Mouse (Mus musculus) hindbrain, embryonic 13.5 days (tissue): ENCODE data around the gene Adam17. TPM values are rescaled to one million over a fixed set of nuclear protein-coding genes. Genes with fewer than 3 reads are reported as not detected.
A peak's percentile ranks its signal among the peaks of the same experiment; 100 is the strongest.

Experiments
- ATAC-seq: fragments of 200-750 bp; cut with Nextera tagmentation; 2 replicates; pipeline ENCODE4 v1.8.0; 2017; ENCODE audit warnings: moderate TSS enrichment; ENCODE audit not compliant: low FRiP score
- H3K27ac ChIP-seq: fragments of 300-500 bp; sonication (generic); 2 replicates; pipeline ENCODE4 v1.5.1; 2015; ENCODE audit warnings: inconsistent platforms, mild to moderate bottlenecking, moderate library complexity
- H3K27me3 ChIP-seq: fragments of 300-500 bp; sonication (generic); 2 replicates; pipeline ENCODE4 v1.6.1; 2015; ENCODE audit warnings: mild to moderate bottlenecking, inconsistent platforms
- H3K36me3 ChIP-seq: fragments of 300-500 bp; sonication (generic); 2 replicates; pipeline ENCODE4 v1.6.1; 2015; ENCODE audit warnings: mild to moderate bottlenecking, inconsistent platforms
- H3K4me1 ChIP-seq: fragments of 300-500 bp; sonication (generic); replicated peaks from 2 replicates; pipeline ENCODE4 v1.6.1; 2015; ENCODE audit warnings: inconsistent platforms
- H3K4me2 ChIP-seq: fragments of 300-500 bp; sonication (generic); 2 replicates; pipeline ENCODE4 v1.6.1; 2015; ENCODE audit warnings: inconsistent platforms, mild to moderate bottlenecking, moderate library complexity
- H3K4me3 ChIP-seq: fragments of 300-500 bp; sonication (generic); 2 replicates; pipeline ENCODE4 v1.5.1; 2015; ENCODE audit warnings: mild to moderate bottlenecking, inconsistent platforms
- H3K9ac ChIP-seq: fragments of 300-500 bp; sonication (generic); 2 replicates; pipeline ENCODE4 v1.6.1; 2015; ENCODE audit warnings: mild to moderate bottlenecking, inconsistent platforms
- H3K9me3 ChIP-seq: fragments of 300-500 bp; sonication (generic); 2 replicates; pipeline ENCODE4 v1.6.1; 2016; ENCODE audit warnings: inconsistent platforms
- WGBS: fragments of 180-500 bp; shearing (Covaris S2); methylation state at CpG from one replicate; pipeline ENCODE4 v1.1.7; 2015; 5-methylcytosine and 5-hydroxymethylcytosine counted together
- polyA plus RNA-seq: library from polyadenylated mRNA; unstranded; fragments of >200 nt; fragmentation: Nextera tagmentation; extraction: Ambion mirVana; gene quantifications from 2 replicates; pipeline ENCODE4 v1.2.1, GENCODE M21; 2015

Adam17 gene
- polyA plus RNA-seq, 1 experiment from 2014 or later: 22.8 TPM

DNA sequence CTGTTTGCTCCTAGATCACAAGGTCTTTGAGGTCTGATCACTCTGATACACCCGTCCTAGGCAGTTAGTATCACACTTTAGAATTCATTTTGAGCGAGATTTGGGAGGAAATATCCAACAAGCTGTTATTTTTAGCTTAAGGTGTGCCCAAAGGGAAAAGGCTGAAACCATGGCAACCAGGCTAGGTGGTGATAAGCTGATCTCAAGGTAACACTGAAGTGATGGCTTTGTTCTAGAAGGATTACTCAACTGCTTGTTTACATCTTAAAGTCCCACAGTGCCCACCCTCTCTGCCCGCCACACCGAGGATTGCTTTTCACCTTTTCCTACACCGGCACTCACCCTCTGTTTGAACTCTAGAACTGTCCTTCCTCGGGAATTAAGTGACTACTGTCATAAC is 83.8 kb downstream of the Adam17 start:
- no peaks in the 10 kb centered on the region for H3K9me3 ChIP-seq
- ATAC-seq: no peak
- H3K27ac ChIP-seq: no peak overlapping the region
- no peak overlapping the region for H3K4me3 ChIP-seq
- H3K27me3 ChIP-seq: no peaks in the 10 kb centered on the region
- H3K36me3 ChIP-seq: peaks cover 47% of the 10 kb centered on the region
- H3K4me1 ChIP-seq: peaks cover 35% of the 10 kb centered on the region
- 88% methylated on average over 6 of the region's 6 CpGs for WGBS
- H3K4me2 ChIP-seq: no peak overlapping the region
- no peak overlapping the region for H3K9ac ChIP-seq

DNA sequence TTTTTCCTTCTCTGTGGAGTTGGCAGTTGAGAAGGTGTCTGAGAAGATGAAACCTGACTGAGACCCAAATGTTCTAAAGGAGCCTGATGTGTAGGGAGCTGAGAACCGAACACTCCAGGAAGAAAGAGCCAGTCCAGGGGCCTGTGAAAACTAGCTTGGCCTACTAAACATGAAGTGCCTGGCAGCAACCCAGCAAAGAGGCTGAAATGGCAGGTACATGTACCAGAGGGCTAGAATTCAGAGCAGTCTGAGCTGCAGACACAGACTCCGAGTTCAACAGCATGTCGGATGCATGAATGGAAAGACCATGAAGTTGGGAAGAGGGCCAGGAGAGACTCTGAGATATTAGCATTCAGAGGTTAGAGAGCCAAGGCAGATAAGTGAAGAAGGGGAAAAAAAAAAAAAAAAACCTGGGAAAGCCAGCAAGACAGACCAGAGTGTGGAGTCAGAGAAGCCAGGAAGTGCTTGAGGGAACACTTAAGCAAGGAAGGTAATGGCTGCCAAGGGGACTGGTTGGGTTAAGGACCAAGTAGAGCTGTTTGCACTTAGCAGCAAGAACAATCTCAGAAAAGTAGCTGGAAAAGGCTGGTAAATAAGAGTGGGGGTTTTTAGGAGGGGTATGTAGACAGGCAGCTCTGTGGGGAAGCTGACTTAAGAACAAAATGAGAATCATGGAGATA is 84.6 kb downstream of the Adam17 start:
- 94% methylated on average over 3 of the region's 3 CpGs for WGBS
- Histone ChIP-seq H3K4me3 (no peak overlapping the region), H3K27ac (no peak overlapping the region), H3K4me1 (peaks cover 35% of the 10 kb centered on the region), H3K36me3 (peaks cover 39% of the 10 kb centered on the region), H3K9ac (no peak overlapping the region), H3K4me2 (no peak overlapping the region), H3K9me3 (no peaks in the 10 kb centered on the region), H3K27me3 (no peaks in the 10 kb centered on the region)
- no peak for ATAC-seq

DNA sequence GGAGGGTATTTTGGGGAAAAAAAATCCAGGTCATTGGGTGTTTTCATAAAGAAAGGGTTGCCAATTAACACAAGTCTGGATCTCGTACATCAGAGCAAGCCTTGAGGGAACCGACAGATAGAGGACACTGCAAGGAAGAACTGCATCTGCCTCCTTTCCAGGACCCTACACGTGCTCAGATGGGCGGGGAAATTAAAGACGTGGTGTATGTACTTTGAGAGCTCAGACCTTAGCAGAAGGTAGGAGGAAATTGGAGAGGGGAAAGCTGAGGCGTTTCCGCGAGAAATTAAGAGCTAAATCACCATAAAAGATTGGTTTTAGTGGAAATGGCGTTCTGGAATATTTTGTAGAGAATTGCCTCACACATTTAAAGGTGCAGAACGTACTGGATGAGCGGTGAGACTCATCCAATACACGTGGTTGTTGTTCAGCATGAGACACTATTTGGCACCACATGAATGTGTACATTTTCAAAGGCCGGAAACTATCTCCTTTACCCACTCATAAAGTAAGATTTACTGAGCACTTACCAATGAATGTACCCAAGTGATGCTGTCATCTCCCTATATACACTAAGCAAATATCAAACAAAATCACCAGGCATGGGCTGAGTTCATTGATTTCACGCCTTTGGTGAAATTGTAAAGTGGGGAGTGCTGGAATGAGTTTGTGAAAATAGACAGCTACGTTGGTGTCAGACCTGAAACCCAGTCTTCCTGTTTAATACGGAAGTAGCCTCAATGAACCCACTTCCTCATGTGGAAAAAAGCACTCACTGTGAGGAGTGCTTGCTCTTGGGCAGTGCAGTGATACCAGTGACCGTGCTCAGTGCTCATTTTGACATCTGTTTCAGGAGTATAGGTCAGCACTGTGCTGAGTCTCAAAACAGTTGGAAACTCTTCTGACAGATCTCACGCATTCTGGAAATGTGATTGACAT is 86.5 kb downstream of the Adam17 start:
- H3K9ac ChIP-seq: peak overlapping the region; percentile 90
- H3K4me2 ChIP-seq: peak overlapping the region; percentile 83
- H3K9me3 ChIP-seq: no peaks in the 10 kb centered on the region
- H3K4me3 ChIP-seq: peak overlapping the region; percentile 65
- H3K27ac ChIP-seq: peak overlapping the region; percentile 94
- H3K36me3 ChIP-seq: peaks cover 20% of the 10 kb centered on the region
- peaks cover 35% of the 10 kb centered on the region for H3K4me1 ChIP-seq
- H3K27me3 ChIP-seq: no peaks in the 10 kb centered on the region
- 36% methylated on average over 18 of the region's 18 CpGs for WGBS
- peak; percentile 55 for ATAC-seq

DNA sequence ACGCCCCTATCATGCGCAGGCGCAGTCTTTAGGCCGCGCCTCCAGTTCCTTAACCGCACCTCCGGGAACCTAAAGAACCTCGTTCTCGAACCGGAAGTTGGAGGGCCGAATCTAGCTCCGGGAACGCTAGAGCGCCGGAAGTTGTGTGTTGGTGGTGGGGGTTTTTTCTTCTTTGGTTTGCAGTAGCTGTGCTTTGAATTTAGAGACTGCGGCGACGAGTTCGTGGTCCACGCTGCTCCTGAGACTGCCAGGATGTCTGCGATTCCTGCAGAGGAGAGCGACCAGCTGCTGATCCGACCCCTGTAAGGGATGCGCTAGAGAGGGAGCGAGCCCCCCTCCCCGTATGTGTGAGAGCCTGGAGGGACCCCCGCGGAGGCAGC is 87.2 kb downstream of the Adam17 start, which contains the start of gene Itgb1bp1:
TSS of gene Itgb1bp1 (minus strand) at position 42 of the 380 bp plus-strand sequence.
- under 1% methylated on average over 28 of the region's 28 CpGs for WGBS

DNA sequence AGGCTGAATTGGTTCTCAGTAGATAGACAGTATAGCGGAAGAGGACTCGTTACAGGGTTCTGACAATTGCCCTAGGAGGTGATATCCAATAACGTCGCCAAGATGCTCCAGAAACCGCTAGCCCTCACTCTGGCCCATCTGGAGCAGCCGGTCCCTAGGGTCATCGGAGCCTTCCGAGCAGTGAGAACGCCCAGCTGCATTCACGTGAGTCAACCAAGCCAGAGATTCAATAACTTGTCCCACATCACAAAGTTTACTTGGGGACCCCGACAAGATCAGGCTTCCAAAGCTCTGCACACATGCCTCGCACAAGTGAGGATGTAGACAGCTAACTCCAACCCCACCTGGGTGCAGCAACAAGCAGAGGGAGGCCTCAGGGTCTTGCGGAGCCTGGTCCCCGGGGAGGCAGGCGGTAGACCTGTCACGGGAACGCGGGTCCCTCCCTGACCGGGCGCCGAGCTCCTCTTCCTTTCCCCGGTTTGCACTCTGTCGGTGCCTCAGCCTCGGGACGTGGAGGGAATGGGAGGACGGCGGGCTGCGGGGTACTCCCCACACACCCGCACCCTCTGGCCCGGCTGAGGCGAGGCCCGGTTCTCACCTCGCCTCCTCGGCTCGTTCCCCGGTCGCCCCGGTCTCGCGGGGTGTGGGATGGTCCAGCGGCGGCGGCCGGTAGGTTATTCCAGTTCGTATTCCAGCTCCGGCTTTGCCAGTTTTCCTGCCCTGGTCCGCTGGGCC is 87.8 kb downstream of the Adam17 start:
- WGBS: under 1% methylated on average over 42 of the region's 47 CpGs
- Histone ChIP-seq H3K27me3 (no peaks in the 10 kb centered on the region), H3K27ac (peak overlapping the region; percentile 94), H3K9me3 (no peaks in the 10 kb centered on the region), H3K4me2 (peak overlapping the region; percentile 83), H3K4me1 (peaks cover 35% of the 10 kb centered on the region), H3K9ac (peak overlapping the region; percentile 90), H3K36me3 (peaks cover 7% of the 10 kb centered on the region; the same call in 1 of the 2 replicates), H3K4me3 (peak overlapping the region; percentile 65)
- no peak for ATAC-seq

More for the DNA sequence above, 87.2 kb downstream of the Adam17 start, which contains the start of gene Itgb1bp1:
- peak within 1 kb of the TSS; percentile 90 for H3K9ac ChIP-seq
- H3K36me3 ChIP-seq: peaks cover 13% of the 10 kb centered on the region
- peak within 1 kb of the TSS; percentile 94 for H3K27ac ChIP-seq
- peak; percentile 94 for ATAC-seq
- H3K4me3 ChIP-seq: peak within 1 kb of the TSS; percentile 65
- no peaks in the 10 kb centered on the region for H3K9me3 ChIP-seq
- H3K4me1 ChIP-seq: peaks cover 35% of the 10 kb centered on the region
- H3K27me3 ChIP-seq: no peaks in the 10 kb centered on the region
- peak within 1 kb of the TSS; percentile 83 for H3K4me2 ChIP-seq

DNA sequence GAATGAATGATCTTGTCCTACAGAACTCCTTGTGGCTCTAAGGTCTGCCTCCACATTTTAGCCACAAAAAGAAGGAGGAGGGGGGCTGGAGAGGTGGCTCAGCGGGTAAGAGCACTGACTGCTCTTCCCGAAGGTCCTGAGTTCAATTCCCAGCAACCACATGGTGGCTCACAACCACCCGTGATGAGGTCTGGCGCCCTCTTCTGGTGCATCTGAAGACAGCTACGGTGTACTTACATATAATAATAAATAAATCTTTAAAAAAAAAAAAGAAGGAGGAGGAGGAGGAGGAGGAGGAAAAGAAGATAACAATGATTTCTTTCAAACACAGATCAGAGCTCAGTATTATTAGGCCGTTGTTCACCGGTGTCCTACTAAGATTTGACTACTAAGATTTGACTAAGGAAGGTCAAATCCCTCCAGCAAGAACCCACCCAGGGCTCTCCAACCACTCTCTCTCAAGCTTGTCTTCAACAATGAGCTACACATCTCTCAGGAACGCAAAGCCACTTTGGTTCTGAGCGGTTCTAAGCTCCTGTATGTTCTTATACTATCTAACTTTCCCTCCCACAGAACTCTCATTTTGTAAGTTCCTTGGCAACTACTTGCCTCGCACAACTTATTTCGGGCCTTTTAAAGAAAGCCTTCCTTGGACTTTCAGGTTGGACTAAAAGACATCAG is 88.5 kb downstream of the Adam17 start, which contains the start of gene Cpsf3:
TSS of gene Cpsf3 (plus strand) at position 631 of the 681 bp plus-strand sequence.
- Histone ChIP-seq H3K9me3 (no peaks in the 10 kb centered on the region), H3K4me2 (peak within 1 kb of the TSS; percentile 83), H3K36me3 (no peaks in the 10 kb centered on the region; the same call in 1 of the 2 replicates), H3K27ac (peak within 1 kb of the TSS; percentile 94), H3K27me3 (no peaks in the 10 kb centered on the region), H3K4me3 (peak within 1 kb of the TSS; percentile 65), H3K4me1 (peaks cover 35% of the 10 kb centered on the region), H3K9ac (peak within 1 kb of the TSS; percentile 90)
- WGBS: 58% methylated on average over 11 of the region's 11 CpGs
- ATAC-seq: no peak

DNA sequence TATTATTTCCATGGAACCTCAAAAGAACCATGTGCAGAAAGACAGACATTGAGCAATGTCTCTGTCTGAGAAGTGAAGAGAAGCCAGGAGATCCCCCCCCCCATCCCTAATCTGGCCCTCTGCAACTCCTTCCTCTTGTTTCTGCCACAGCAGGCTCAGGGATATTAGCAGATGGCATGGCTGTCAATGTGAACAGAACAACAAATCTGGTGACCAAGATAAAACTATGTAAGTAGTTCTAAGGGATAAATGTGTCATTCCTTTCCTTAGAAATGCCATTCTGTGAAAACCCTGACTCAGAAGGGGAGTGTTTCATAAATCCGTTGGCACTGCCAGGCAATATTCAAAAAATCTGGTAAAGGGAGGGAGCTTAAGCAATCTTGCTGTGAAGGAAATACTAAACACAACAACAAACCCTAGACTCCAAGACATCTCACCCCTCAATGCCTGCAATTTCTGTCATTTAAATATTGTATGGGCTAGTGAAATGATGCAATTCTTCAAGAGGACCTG is 96.0 kb downstream of the Adam17 start:
- 86% methylated on average over 1 of the region's 1 CpGs for WGBS
- H3K9me3 ChIP-seq: no peaks in the 10 kb centered on the region
- no peak overlapping the region for H3K27ac ChIP-seq
- no peak for ATAC-seq
- no peak overlapping the region for H3K4me2 ChIP-seq
- H3K36me3 ChIP-seq: peaks cover 15% of the 10 kb centered on the region
- H3K9ac ChIP-seq: no peak overlapping the region
- H3K4me3 ChIP-seq: no peak overlapping the region
- H3K27me3 ChIP-seq: no peaks in the 10 kb centered on the region
- H3K4me1 ChIP-seq: no peaks in the 10 kb centered on the region

DNA sequence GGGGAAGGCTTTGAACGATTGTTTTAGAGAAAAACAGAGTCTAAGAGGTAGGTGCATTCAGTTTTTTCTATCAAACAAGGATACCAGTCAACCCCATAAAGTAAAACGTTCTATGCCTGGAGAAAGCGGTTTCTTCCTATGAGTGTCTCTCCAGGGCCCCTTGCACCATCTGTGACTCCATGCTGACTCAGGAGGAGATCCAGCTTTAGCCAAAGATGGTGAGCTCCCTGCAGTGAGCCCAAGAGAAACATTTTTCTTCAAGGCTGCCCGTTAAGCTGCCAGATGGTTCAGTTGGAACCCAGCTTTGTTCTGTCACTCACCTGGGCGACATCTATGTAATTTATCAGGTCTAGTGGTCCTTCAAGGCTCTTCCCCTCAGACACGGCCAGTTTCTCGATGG is 99.0 kb downstream of the Adam17 start:
- Histone ChIP-seq H3K9ac (no peak overlapping the region), H3K4me2 (no peak overlapping the region), H3K9me3 (no peaks in the 10 kb centered on the region), H3K4me1 (no peaks in the 10 kb centered on the region), H3K4me3 (no peak overlapping the region), H3K36me3 (peaks cover 42% of the 10 kb centered on the region), H3K27ac (peak overlapping the region; percentile 35; the same call in 1 of the 2 replicates), H3K27me3 (no peaks in the 10 kb centered on the region)
- 71% methylated on average over 7 of the region's 7 CpGs for WGBS
- ATAC-seq: no peak

Other genes starting within 250 kb of the Adam17 start
- 97.7 and 98.1 TPM in 2 replicates for gene Cpsf3, start 88.2 kb downstream of the Adam17 start, polyA plus RNA-seq
- 38.4 TPM in 2 replicates for gene Itgb1bp1, start 87.3 kb downstream of the Adam17 start, polyA plus RNA-seq
- 37.9 and 39.3 TPM in 2 replicates for gene Iah1, start 57.2 kb downstream of the Adam17 start, polyA plus RNA-seq
- 1,136 and 1,161 TPM in 2 replicates for gene Ywhaq, start 44.0 kb upstream of the Adam17 start, polyA plus RNA-seq